Mouse (Mus musculus): ENCODE measurements around the gene Gdf5. TPM values are rescaled to one million over a fixed set of nuclear protein-coding genes. Genes with fewer than 3 reads are reported as not detected.

Gene Gdf5
- total RNA-seq (2021) = under 1 TPM; 0.43 to 0.69 TPM
- long read RNA-seq, experiment 1, partial matches to known transcripts = 0 of 2 reads
- long read RNA-seq, experiment 1, other reads (novel, unspliced or antisense) = 0 of 2 reads
- long read RNA-seq, experiment 2, partial matches to known transcripts = 0 of 1 reads
- long read RNA-seq, experiment 2, other reads (novel, unspliced or antisense) = 0 of 1 reads

GRCm38 (mm10) chr2:155945124-155945523 is at the start of gene Gdf5:
Gene Gdf5 (minus strand): TSS chr2:155945367.
- no peak for DNase-seq (ENCODE audit: low spot score in 2 of 2)

- DNase-seq (ENCODE audit: low spot score in 2 of 2) = peak; percentile 52 to 76
These were observed 46.7 kb upstream of the Gdf5 start for GRCm38 (mm10) chr2:155991863-155992321.

GRCm38 (mm10) chr2:155991151-155991550 is 46.0 kb upstream of the Gdf5 start:
- DNase-seq (ENCODE audit: low spot score in 2 of 2) = no peak

GRCm38 (mm10) chr2:155989085-155989484 is 43.9 kb upstream of the Gdf5 start:
- DNase-seq (ENCODE audit: low spot score in 2 of 2) = peak in 1 of 2 experiments; percentile 33

- no peak for DNase-seq (ENCODE audit: low spot score in 2 of 2)
These were observed 42.0 kb upstream of the Gdf5 start for GRCm38 (mm10) chr2:155987131-155987530.

- DNase-seq (ENCODE audit: low spot score in 2 of 2) = no peak
These were observed 40.6 kb upstream of the Gdf5 start for GRCm38 (mm10) chr2:155985776-155986175.

GRCm38 (mm10) chr2:155979328-155979991 is 34.3 kb upstream of the Gdf5 start:
- no peak for DNase-seq (ENCODE audit: low spot score in 2 of 2)

- DNase-seq (ENCODE audit: low spot score in 2 of 2) = no peak
These were observed 29.0 kb upstream of the Gdf5 start for GRCm38 (mm10) chr2:155974087-155974731.

GRCm38 (mm10) chr2:155973348-155973747 is 28.2 kb upstream of the Gdf5 start:
- DNase-seq (ENCODE audit: low spot score in 2 of 2) = no peak

- DNase-seq (ENCODE audit: low spot score in 2 of 2) = peak in 1 of 2 experiments; percentile 84
These were observed 17.8 kb upstream of the Gdf5 start for GRCm38 (mm10) chr2:155962991-155963390.

- DNase-seq (ENCODE audit: low spot score in 2 of 2) = no peak
These were observed 16.7 kb upstream of the Gdf5 start for GRCm38 (mm10) chr2:155961862-155962261.

GRCm38 (mm10) chr2:155959981-155960380 is 14.8 kb upstream of the Gdf5 start:
- DNase-seq (ENCODE audit: low spot score in 2 of 2) = no peak

- peak; percentile 88 for DNase-seq (ENCODE audit: low spot score in 2 of 2)
These were observed 11.2 kb upstream of the Gdf5 start, which contains the start of gene Cep250 for GRCm38 (mm10) chr2:155956134-155957059. Gene Cep250 (plus strand): TSS chr2:155956458.

GRCm38 (mm10) chr2:155952006-155952405 is 6.8 kb upstream of the Gdf5 start:
- DNase-seq (ENCODE audit: low spot score in 2 of 2) = peak in 1 of 2 experiments; percentile 74

- DNase-seq (ENCODE audit: low spot score in 2 of 2) = no peak
These were observed 4.2 kb upstream of the Gdf5 start for GRCm38 (mm10) chr2:155949362-155949761.

- DNase-seq (ENCODE audit: low spot score in 2 of 2) = no peak
These were observed 2.3 kb upstream of the Gdf5 start for GRCm38 (mm10) chr2:155947390-155948002.

- DNase-seq (ENCODE audit: low spot score in 2 of 2) = no peak
These were observed 1.3 kb upstream of the Gdf5 start for GRCm38 (mm10) chr2:155946499-155946898.

GRCm38 (mm10) chr2:155946069-155946468 is 902 bp upstream of the Gdf5 start:
- peak; percentile 63 to 79 for DNase-seq (ENCODE audit: low spot score in 2 of 2)

- no peak for DNase-seq (ENCODE audit: low spot score in 2 of 2)
These were observed 413 bp upstream of the Gdf5 start for GRCm38 (mm10) chr2:155945580-155945979.

- DNase-seq (ENCODE audit: low spot score in 2 of 2) = no peak
These were observed 482 bp downstream of the Gdf5 start for GRCm38 (mm10) chr2:155944685-155945084.

GRCm38 (mm10) chr2:155943463-155943862 is 1.7 kb downstream of the Gdf5 start:
- no peak for DNase-seq (ENCODE audit: low spot score in 2 of 2)
